Mouse (Mus musculus) erythroid progenitor cell, adult 5-6 weeks (primary cell): ENCODE results near the gene Zfyve9. TPM values are rescaled to one million over a fixed set of nuclear protein-coding genes. Genes with fewer than 3 reads are reported as not detected.
A peak's percentile ranks its signal among the peaks of the same experiment; 100 is the strongest.

ENCODE experiments used
- ATAC-seq: replicated peaks from 2 replicates; pipeline ENCODE4 v1.8.0; 2016; ENCODE audit warnings: moderate number of reproducible peaks, mild to moderate bottlenecking, moderate TSS enrichment, inconsistent platforms; ENCODE audit not compliant: poor library complexity, low FRiP score, severe bottlenecking
- total RNA-seq, 2 experiments: library from RNA; stranded (forward) in 1 of 2; stranded (reverse) in 1 of 2; fragments of 150-400 nt in 1 of 2; fragments of 186-747, 209-891 nt in 1 of 2; gene quantifications; 2 replicates each; pipeline versions ENCODE4 v1.2.3 to v1.2.4; 2015 to 2017; ENCODE audit warnings: low replicate concordance in 2 of 2

The Zfyve9 gene
- total RNA-seq, 2 experiments from 2014 or later = 0.08 TPM; not detected in 1

DNA sequence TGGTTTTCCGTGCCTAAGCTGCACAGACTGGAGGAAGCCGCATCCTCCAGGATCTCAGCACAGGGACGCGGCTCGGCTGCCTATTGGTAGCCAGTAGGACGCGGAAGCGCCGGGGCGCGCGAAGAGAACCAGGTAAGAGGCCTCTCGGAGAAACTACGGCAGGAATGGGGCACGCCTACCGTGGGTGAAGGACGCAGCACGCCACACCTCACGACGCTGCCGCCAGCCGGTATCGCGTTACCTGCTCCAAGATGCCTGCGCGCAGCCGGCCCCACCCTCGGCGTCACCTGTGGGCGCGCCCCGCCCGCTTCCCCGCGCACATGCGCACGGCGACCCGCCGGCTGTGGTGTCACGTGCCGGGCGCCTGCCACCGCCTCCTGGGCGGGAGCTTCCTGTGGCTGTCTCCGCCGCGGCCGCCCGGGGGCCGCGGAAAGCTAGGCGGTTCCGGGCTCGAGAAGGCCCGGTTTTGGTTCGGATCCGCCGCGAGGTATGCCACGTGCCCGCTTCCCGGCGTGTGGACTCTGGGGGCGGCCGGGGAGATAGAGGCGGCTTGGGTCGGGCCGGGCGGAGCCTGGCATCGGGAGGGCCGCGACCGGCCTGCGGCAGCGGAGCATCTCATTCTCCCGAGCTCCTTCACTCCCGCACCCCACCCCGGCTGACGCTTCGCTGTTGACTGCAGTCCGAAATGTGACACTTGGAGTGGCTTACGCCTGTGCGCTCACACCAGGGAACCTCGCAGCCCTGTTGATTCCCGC is 160.8 kb downstream of the Zfyve9 start, which contains the start of gene Cc2d1b:
TSS of gene Cc2d1b (plus strand) at position 354 of the 755 bp plus-strand sequence.
- peak; percentile 89 for ATAC-seq

DNA sequence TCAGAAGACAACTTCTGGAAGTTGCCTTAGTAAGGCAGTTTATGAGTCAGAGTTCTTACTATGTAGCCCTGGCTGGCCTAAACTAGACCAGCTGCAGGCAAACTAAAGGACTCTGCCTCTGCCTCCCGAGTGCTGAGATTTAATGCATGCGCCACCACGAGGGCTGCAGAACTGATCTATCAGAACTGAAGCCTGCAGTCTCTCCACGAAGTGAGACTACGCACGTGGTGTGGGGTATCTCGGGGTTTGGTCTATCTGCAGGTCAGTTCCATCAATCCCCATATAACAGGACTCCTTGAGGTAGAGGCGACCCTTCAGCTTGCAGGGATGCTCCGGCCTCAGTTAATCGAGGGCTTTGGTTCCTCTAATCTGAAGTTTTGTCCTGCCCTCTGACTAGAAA is 161.4 kb downstream of the Zfyve9 start:
- ATAC-seq = 0 out of 2 replicates have a peak, but pooled peaks have one; percentile 8

GRCm38 (mm10) chr4:108618586-108618985 is 162.0 kb downstream of the Zfyve9 start:
- ATAC-seq = no peak

GRCm38 (mm10) chr4:108610935-108611334 is 169.7 kb downstream of the Zfyve9 start:
- no peak for ATAC-seq

GRCm38 (mm10) chr4:108608651-108609050 is 171.9 kb downstream of the Zfyve9 start:
- ATAC-seq = no peak

DNA sequence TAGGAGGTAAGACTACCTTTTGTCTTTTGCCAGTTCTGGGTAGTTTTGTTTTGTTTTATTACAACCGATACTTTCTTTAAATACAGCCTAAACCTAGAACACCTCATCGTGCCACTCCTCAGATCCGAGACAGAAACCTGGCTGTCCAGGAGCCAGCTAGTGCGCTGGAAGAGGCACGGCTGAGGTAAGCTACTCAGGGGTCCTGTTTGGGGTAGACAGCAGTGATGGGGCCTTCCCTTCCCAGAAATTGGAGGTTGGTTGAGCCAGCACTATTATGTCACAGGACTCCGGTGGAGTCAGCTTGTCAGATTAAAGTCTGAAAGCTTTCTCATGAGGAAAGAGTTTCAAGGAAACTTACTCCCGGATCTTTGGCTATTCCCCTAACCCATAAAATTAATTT is 178.7 kb downstream of the Zfyve9 start:
- ATAC-seq = no peak

DNA sequence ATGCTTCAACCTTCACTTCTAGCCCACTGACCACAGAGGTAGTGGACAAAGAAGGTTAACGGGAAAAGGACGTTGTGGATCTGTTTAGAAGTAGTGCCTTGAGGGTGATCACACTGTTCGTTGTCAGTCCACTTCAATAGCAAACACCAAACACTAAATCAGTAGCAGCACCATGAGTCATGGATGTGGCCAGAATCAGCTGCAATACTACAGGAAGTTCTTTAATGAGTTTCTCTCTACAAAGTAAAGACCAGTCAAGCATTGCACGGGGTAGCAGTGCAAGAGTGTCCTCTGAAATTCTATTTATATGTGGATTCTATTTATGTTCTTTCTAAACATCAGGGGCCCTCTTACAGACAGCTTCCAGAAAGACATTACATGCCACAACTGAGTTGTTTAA is 182.3 kb downstream of the Zfyve9 start:
- no peak for ATAC-seq

DNA sequence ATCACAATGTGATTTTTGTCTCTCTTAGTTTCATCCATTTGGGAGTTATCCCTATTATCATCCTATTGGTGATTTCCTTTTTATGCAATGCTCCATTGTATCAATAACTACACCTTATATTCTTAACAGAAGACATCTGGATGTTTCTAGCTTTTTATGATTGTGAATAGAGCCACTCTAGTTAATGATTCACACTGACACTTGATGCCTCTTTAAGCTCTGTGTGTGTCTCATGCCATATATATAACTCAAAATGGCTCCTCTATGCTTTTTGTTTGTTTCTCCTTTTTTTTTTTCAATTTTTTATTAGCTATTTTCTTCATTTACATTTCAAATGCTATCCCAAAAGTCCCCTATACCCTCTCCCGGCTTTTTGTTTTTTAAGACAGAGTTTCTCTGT is 184.8 kb downstream of the Zfyve9 start:
- ATAC-seq = no peak

DNA sequence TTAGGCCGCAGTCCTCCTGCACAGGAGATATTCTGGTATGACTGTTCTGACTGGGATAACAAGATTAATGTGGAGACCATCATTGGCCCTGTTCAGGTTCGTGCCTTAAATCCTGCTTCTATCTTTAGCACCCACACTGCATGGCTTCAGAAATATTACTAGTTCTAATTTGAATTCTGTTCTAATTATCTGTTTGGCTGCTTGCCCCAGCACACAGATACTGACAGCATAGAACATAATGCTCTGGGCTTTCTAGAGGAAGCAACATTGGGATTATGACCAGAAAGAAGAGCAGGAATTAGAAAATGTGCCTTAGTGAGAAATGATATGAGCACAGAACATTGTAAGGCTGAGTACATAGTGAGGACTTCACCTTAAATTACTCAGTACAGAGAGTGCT is 187.2 kb downstream of the Zfyve9 start:
- no peak for ATAC-seq

Other genes with a start within 250 kb of the Zfyve9 start
- gene Prpf38a, start 201.5 kb downstream of the Zfyve9 start, total RNA-seq (2015; ENCODE audit: low replicate concordance) = 37.8 and 43.2 TPM in 2 replicates
- gene Prpf38a, start 201.5 kb downstream of the Zfyve9 start, total RNA-seq (2017; ENCODE audit: low replicate concordance) = 55.5 and 62.9 TPM in 2 replicates
- 67.4 and 79.2 TPM in 2 replicates for gene Orc1, start 201.4 kb downstream of the Zfyve9 start, total RNA-seq (2015; ENCODE audit: low replicate concordance)
- 39.6 and 63.5 TPM in 2 replicates for gene Orc1, start 201.4 kb downstream of the Zfyve9 start, total RNA-seq (2017; ENCODE audit: low replicate concordance)
- gene Cc2d1b, start 160.9 kb downstream of the Zfyve9 start, total RNA-seq (2015; ENCODE audit: low replicate concordance) = 1.3 and 6.8 TPM in 2 replicates
- 13.6 and 21.1 TPM in 2 replicates for gene Cc2d1b, start 160.9 kb downstream of the Zfyve9 start, total RNA-seq (2017; ENCODE audit: low replicate concordance)
- not detected in 2 replicates for gene 3110021N24Rik, start 61.1 kb downstream of the Zfyve9 start, total RNA-seq (2015; ENCODE audit: low replicate concordance)
- gene 3110021N24Rik, start 61.1 kb downstream of the Zfyve9 start, total RNA-seq (2017; ENCODE audit: low replicate concordance) = not detected in 2 replicates
- 33.5 and 49.7 TPM in 2 replicates for gene Btf3l4, start 52.8 kb upstream of the Zfyve9 start, total RNA-seq (2015; ENCODE audit: low replicate concordance)
- gene Btf3l4, start 52.8 kb upstream of the Zfyve9 start, total RNA-seq (2017; ENCODE audit: low replicate concordance) = 30.3 and 36.5 TPM in 2 replicates
- 13.8 and 15.1 TPM in 2 replicates for gene Txndc12, start 53.8 kb upstream of the Zfyve9 start, total RNA-seq (2015; ENCODE audit: low replicate concordance)
- 7.9 and 14.8 TPM in 2 replicates for gene Txndc12, start 53.8 kb upstream of the Zfyve9 start, total RNA-seq (2017; ENCODE audit: low replicate concordance)
- 8.4 and 17.7 TPM in 2 replicates for gene Kti12, start 67.0 kb upstream of the Zfyve9 start, total RNA-seq (2015; ENCODE audit: low replicate concordance)
- 2.6 and 4.4 TPM in 2 replicates for gene Kti12, start 67.0 kb upstream of the Zfyve9 start, total RNA-seq (2017; ENCODE audit: low replicate concordance)
- gene A730015C16Rik, start 67.8 kb upstream of the Zfyve9 start, total RNA-seq (2015; ENCODE audit: low replicate concordance) = not detected in 2 replicates
- 0.51 TPM in 1 of 2 replicates, not detected in the other for gene A730015C16Rik, start 67.8 kb upstream of the Zfyve9 start, total RNA-seq (2017; ENCODE audit: low replicate concordance)
- not detected in 2 replicates for gene Rab3b, start 98.3 kb upstream of the Zfyve9 start, total RNA-seq (2015; ENCODE audit: low replicate concordance)
- gene Rab3b, start 98.3 kb upstream of the Zfyve9 start, total RNA-seq (2017; ENCODE audit: low replicate concordance) = not detected in 2 replicates
- 207 and 431 TPM in 2 replicates for gene Nrd1, start 219.9 kb upstream of the Zfyve9 start, total RNA-seq (2015; ENCODE audit: low replicate concordance)
- gene Nrd1, start 219.9 kb upstream of the Zfyve9 start, total RNA-seq (2017; ENCODE audit: low replicate concordance) = 190 and 209 TPM in 2 replicates